Mouse (Mus musculus): Measurements from ENCODE around the gene Agpat1. TPM values are rescaled to one million over a fixed set of nuclear protein-coding genes. Genes with fewer than 3 reads are reported as not detected.

Agpat1 gene
- polyA plus RNA-seq, 1 experiment from 2014 or later, result 60.8 TPM

DNA sequence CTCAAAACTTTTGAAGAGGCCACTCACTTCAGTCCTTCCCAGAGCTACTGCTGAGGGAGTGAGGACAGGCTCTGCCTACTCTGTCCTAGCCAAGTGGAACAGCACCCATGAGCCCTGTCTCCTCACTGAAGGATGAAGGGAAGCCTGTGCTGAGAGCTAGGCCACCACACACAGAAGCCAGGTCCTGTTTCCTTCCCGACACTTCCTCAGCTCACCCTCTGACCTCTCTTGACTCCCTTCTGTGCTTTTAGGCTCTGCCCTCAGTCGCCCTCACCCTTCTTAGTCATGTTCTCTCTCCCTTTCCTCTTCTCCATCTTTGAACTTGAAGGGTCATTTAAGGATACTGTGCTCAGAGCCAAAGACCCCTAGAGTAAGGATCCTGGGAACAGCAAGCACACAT is 53.2 kb downstream of the Agpat1 start:
- H3K27me3 ChIP-seq (ENCODE audit: poor library complexity, severe bottlenecking), result peaks cover 33% of the 10 kb centered on the region
- peaks cover 37% of the 10 kb centered on the region for H3K4me1 ChIP-seq
- no peak overlapping the region for H3K4me3 ChIP-seq
- WGBS, result 37% methylated on average over 2 of the region's 2 CpGs
- no peak for DNase-seq (ENCODE audit: extremely low spot score, low spot score)
- no peak overlapping the region for H3K27ac ChIP-seq
- no peaks in the 10 kb centered on the region for H3K9me3 ChIP-seq
- peaks cover 34% of the 10 kb centered on the region for H3K36me3 ChIP-seq (replicated peaks)

DNA sequence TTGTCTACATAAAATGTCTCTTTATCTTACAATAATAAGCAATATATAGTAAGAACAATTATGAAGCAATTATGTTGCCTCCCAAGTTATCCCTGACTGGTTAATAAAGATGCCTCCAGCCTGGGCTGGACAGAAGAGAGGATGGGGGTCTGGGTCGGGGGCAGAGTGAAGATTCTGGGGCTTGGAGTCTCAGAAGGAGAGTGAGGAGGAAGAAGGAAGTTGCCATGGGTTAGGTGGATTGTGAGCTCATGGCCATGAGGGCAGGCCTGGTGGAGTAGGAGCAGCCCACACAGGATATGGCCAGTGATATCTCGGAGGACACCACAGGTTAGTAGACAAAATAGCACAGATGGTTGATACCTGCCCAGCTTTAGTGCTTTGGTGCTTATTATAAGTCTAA is 54.1 kb downstream of the Agpat1 start:
- DNase-seq (ENCODE audit: extremely low spot score, low spot score), result no peak
- Histone ChIP-seq H3K27ac (no peak overlapping the region), H3K9me3 (no peaks in the 10 kb centered on the region), H3K36me3 (replicated peaks) (peaks cover 25% of the 10 kb centered on the region), H3K4me3 (no peak overlapping the region), H3K27me3 (ENCODE audit: poor library complexity, severe bottlenecking) (peaks cover 36% of the 10 kb centered on the region), H3K4me1 (peaks cover 37% of the 10 kb centered on the region)
- WGBS, result 95% methylated on average over 2 of the region's 2 CpGs

DNA sequence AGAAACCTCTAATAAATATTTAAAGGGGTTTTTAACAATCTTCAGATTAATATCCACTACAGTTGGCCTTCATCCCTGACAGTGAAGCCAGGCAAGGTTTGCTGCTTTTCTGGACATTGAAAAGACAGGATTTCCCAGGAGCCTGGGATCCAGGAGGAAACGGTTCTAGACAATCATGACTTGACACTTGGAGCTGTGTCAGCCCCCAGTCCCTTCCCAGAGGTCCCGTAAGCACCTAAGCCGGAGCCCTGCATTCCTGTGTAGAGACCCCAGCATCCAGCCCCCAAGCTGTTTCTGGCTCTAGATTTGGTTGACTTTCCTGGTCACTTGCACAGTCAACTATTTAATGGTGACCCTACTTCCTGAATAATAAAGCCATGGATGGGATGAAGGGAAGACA is 54.5 kb downstream of the Agpat1 start:
- no peak for DNase-seq (ENCODE audit: extremely low spot score, low spot score)

DNA sequence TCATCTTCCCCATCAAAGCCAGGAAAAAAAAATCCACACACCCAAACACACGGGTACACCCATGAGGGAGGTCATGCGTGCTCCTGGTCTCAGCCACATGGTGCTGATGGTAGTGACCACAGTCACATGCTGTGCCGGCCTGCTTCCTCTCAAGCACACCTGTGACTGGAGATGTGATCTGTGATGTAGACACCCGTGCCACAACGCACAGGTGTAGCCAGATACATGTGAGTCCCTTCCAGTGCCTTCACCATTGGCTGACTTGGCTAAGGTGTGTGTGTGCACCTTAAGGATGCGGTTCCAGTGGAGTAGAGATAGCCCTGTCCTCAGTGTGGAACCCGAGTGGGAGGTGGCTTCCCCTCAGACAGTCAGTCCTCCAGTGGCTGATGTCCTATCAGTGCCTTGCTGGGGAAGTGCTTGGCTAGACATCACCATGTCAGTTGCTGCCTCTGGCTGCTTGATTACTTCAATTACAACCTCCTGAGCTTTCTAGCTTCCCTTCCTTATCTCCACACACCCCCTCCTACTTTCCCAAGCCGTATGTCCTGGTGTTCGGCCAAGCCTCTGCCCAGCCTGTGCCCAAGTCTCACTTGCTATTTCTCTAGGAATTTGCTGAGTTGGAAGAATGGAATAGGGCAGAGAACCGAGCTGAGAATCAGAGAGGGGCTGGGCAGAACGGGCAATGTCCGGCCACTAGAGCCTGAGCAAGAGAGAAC is 55.3 kb downstream of the Agpat1 start:
- no peaks in the 10 kb centered on the region for H3K9me3 ChIP-seq
- H3K27me3 ChIP-seq (ENCODE audit: poor library complexity, severe bottlenecking), result peaks cover 42% of the 10 kb centered on the region
- H3K4me1 ChIP-seq, result peaks cover 37% of the 10 kb centered on the region
- no peak overlapping the region for H3K27ac ChIP-seq
- no peak overlapping the region for H3K4me3 ChIP-seq
- no peak for DNase-seq (ENCODE audit: extremely low spot score, low spot score)
- 75% methylated on average over 12 of the region's 12 CpGs for WGBS
- peaks cover 13% of the 10 kb centered on the region for H3K36me3 ChIP-seq (replicated peaks)

More for the DNA sequence above, 54.5 kb downstream of the Agpat1 start:
- no peak overlapping the region for H3K27ac ChIP-seq
- peaks cover 41% of the 10 kb centered on the region for H3K27me3 ChIP-seq (ENCODE audit: poor library complexity, severe bottlenecking)
- H3K4me1 ChIP-seq, result peaks cover 37% of the 10 kb centered on the region
- no peaks in the 10 kb centered on the region for H3K9me3 ChIP-seq
- H3K36me3 ChIP-seq (replicated peaks), result peaks cover 21% of the 10 kb centered on the region
- 87% methylated on average over 3 of the region's 3 CpGs for WGBS
- no peak overlapping the region for H3K4me3 ChIP-seq

DNA sequence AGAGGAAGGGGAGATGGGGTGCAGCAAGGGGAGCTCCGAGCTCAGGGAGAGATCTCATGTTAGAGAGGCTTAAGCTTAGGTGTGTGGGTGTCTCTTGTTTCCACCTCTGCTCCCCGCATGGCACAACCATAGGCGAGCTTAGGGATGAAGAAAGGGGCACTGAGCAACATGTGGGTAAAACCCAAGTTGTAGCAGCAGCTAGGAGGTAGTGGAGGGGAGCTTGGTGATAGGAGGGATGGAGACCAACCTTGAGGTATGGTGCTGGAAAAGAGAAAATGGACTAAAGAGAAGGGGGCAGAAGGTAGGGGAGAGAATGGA is 55.8 kb downstream of the Agpat1 start:
- Histone ChIP-seq H3K36me3 (replicated peaks) (peaks cover 8% of the 10 kb centered on the region), H3K27ac (no peak overlapping the region), H3K4me1 (peaks cover 37% of the 10 kb centered on the region), H3K27me3 (ENCODE audit: poor library complexity, severe bottlenecking) (peaks cover 42% of the 10 kb centered on the region), H3K4me3 (no peak overlapping the region), H3K9me3 (no peaks in the 10 kb centered on the region)
- WGBS, result 76% methylated on average over 3 of the region's 3 CpGs
- DNase-seq (ENCODE audit: extremely low spot score, low spot score), result no peak

DNA sequence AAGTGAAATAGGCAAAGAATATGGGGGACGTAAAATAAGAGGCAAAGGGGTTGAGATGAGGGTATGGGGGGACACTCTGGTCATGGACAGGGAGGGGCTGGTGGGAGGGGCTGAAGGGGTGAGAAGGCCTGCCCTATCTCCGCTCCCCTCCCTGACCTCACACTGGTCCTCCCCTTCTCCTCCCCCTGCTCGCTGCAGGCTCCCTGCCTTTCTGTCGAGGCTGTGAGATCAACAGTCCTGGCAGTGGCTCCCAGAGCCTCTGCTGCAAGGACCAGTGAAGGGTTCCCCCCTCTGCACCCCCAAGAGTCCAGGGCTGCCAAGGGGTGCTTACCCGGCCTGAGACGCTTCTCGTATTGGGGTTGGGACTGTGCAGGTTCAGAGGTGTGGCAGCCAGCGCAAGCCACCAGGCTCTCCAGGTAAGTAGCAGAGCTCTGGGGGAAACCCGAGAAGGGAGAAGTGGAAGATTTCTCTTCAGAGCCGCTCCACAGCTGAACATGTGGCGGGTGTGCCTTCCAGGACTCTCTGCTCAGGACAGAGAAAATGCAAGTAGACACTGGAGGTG is 56.3 kb downstream of the Agpat1 start:
- H3K27ac ChIP-seq, result no peak overlapping the region
- H3K27me3 ChIP-seq (ENCODE audit: poor library complexity, severe bottlenecking), result peaks cover 42% of the 10 kb centered on the region
- peaks cover 34% of the 10 kb centered on the region for H3K4me1 ChIP-seq
- H3K9me3 ChIP-seq, result no peaks in the 10 kb centered on the region
- peak overlapping the region; percentile 7; the same call in 1 of the 2 replicates for H3K4me3 ChIP-seq
- peaks cover 3% of the 10 kb centered on the region for H3K36me3 ChIP-seq (replicated peaks)
- DNase-seq (ENCODE audit: extremely low spot score, low spot score), result no peak
- WGBS, result 40% methylated on average over 10 of the region's 11 CpGs

DNA sequence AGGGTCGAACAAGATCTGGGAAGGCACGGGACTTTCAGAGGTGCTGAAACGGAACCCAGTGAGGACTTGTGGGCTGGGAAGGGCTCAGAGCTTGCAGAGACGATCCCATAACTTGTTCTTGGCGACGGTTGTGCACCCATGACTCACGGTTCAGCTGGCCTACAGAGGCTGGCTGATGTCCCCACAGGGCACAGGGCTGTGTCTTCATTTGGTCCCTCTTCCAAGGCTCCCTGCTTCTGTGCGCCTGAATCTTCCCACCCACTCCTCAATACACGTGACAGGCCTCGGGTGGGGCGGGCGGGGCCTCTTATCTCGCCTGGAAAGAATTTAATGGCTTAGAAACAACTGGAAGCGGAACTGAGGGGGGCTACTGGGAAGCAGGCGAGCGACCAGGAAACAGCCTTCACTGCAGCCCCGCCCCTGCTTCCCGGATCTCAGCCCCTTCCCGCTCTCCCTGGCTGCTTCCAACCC is 57.1 kb downstream of the Agpat1 start:
- H3K4me1 ChIP-seq, result peaks cover 28% of the 10 kb centered on the region
- H3K9me3 ChIP-seq, result no peaks in the 10 kb centered on the region
- DNase-seq (ENCODE audit: extremely low spot score, low spot score), result no peak
- H3K27me3 ChIP-seq (ENCODE audit: poor library complexity, severe bottlenecking), result peaks cover 42% of the 10 kb centered on the region
- H3K36me3 ChIP-seq (replicated peaks), result no peaks in the 10 kb centered on the region
- H3K27ac ChIP-seq, result no peak overlapping the region
- peak overlapping the region; percentile 24; the same call in 1 of the 2 replicates for H3K4me3 ChIP-seq
- 16% methylated on average over 19 of the region's 19 CpGs for WGBS

DNA sequence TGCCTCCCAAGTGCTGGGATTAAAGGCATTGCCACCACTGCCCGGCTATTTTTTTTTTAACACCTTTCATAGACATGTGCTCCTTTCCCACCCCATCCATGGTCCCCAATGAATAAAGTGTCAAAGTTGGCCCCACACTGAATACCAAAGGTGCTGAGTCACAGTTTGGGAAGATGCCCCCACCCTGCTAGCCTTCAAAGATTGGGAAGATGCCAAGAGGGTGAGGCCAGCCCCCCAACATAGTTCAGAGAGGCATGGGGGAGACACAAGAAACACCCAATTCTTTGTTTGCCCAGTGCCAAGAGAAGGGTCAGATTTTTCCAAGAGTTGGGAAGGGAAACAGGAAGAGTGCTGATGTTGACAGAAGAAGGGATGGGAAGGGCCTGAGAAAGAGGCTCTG is 58.4 kb downstream of the Agpat1 start:
- H3K36me3 ChIP-seq (replicated peaks), result no peaks in the 10 kb centered on the region
- H3K4me1 ChIP-seq, result peaks cover 16% of the 10 kb centered on the region
- H3K9me3 ChIP-seq, result no peaks in the 10 kb centered on the region
- WGBS, result 86% methylated on average over 1 of the region's 1 CpGs
- H3K27ac ChIP-seq, result no peak overlapping the region
- DNase-seq (ENCODE audit: extremely low spot score, low spot score), result no peak
- no peak overlapping the region for H3K4me3 ChIP-seq
- H3K27me3 ChIP-seq (ENCODE audit: poor library complexity, severe bottlenecking), result peaks cover 42% of the 10 kb centered on the region

DNA sequence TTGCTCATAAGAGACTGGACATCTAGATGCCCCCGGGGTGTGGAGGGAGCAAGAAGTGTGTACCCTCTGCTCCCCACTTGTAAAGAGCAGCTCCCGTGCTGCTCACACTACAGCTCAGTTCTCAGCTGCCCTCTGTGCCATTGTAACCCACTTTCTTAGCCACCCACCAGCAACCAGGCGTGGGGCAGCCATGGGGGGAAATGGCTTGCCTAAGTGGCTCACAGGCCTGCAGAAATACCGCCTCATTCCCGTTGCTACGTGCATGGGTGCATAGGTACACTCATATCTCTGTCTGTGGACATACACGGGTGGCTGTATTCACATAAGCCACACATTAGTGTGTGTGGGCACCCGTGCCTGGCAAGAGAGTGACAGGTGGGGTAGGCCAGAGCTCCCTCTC is 58.9 kb downstream of the Agpat1 start:
- Histone ChIP-seq H3K9me3 (no peaks in the 10 kb centered on the region), H3K27me3 (ENCODE audit: poor library complexity, severe bottlenecking) (peaks cover 42% of the 10 kb centered on the region)
- WGBS, result 88% methylated on average over 8 of the region's 8 CpGs

More for the DNA sequence above, 58.9 kb downstream of the Agpat1 start:
- Histone ChIP-seq H3K36me3 (replicated peaks) (no peaks in the 10 kb centered on the region), H3K4me1 (peaks cover 14% of the 10 kb centered on the region), H3K27ac (no peak overlapping the region), H3K4me3 (no peak overlapping the region)
- no peak for DNase-seq (ENCODE audit: extremely low spot score, low spot score)

Other genes with a start within 250 kb of the Agpat1 start
- not detected in 2 replicates for gene Btnl2, start 249.4 kb upstream of the Agpat1 start, polyA plus RNA-seq (2016; fragmentation: Nextera tagmentation; extraction: Ambion mirVana)
- gene Btnl1, start 227.1 kb upstream of the Agpat1 start, polyA plus RNA-seq (2016; fragmentation: Nextera tagmentation; extraction: Ambion mirVana), result not detected in 2 replicates
- gene BC051142, start 205.4 kb upstream of the Agpat1 start, polyA plus RNA-seq (2016; fragmentation: Nextera tagmentation; extraction: Ambion mirVana), result 1.3 and 1.6 TPM in 2 replicates
- gene Btnl4, start 126.9 kb upstream of the Agpat1 start, polyA plus RNA-seq (2016; fragmentation: Nextera tagmentation; extraction: Ambion mirVana), result not detected in 2 replicates
- not detected in 2 replicates for gene Btnl6, start 86.9 kb upstream of the Agpat1 start, polyA plus RNA-seq (2016; fragmentation: Nextera tagmentation; extraction: Ambion mirVana)
- gene Notch4, start 40.0 kb upstream of the Agpat1 start, polyA plus RNA-seq (2016; fragmentation: Nextera tagmentation; extraction: Ambion mirVana), result 6.1 and 7.0 TPM in 2 replicates
- 5.9 and 6.5 TPM in 2 replicates for gene Gpsm3, start 14.5 kb upstream of the Agpat1 start, polyA plus RNA-seq (2016; fragmentation: Nextera tagmentation; extraction: Ambion mirVana)
- gene Pbx2, start 13.0 kb upstream of the Agpat1 start, polyA plus RNA-seq (2016; fragmentation: Nextera tagmentation; extraction: Ambion mirVana), result 15.6 and 15.7 TPM in 2 replicates
- 2.3 TPM in 2 replicates for gene Ager, start 6.4 kb upstream of the Agpat1 start, polyA plus RNA-seq (2016; fragmentation: Nextera tagmentation; extraction: Ambion mirVana)
- gene Rnf5, start 572 bp upstream of the Agpat1 start, polyA plus RNA-seq (2016; fragmentation: Nextera tagmentation; extraction: Ambion mirVana), result 185 and 186 TPM in 2 replicates
- 1.6 and 3.1 TPM in 2 replicates for gene Egfl8, start 11.7 kb downstream of the Agpat1 start, polyA plus RNA-seq (2016; fragmentation: Nextera tagmentation; extraction: Ambion mirVana)
- 22.1 and 22.4 TPM in 2 replicates for gene Ppt2, start 24.2 kb downstream of the Agpat1 start, polyA plus RNA-seq (2016; fragmentation: Nextera tagmentation; extraction: Ambion mirVana)
- gene Prrt1, start 25.3 kb downstream of the Agpat1 start, polyA plus RNA-seq (2016; fragmentation: Nextera tagmentation; extraction: Ambion mirVana), result 0.54 and 0.62 TPM in 2 replicates
- 14.8 and 15.5 TPM in 2 replicates for gene Fkbpl, start 40.5 kb downstream of the Agpat1 start, polyA plus RNA-seq (2016; fragmentation: Nextera tagmentation; extraction: Ambion mirVana)
- gene Atf6b, start 42.9 kb downstream of the Agpat1 start, polyA plus RNA-seq (2016; fragmentation: Nextera tagmentation; extraction: Ambion mirVana), result 105 and 106 TPM in 2 replicates
- not detected in 2 replicates for gene Tnxb, start 66.3 kb downstream of the Agpat1 start, polyA plus RNA-seq (2016; fragmentation: Nextera tagmentation; extraction: Ambion mirVana)
- gene C4b, start 139.6 kb downstream of the Agpat1 start, polyA plus RNA-seq (2016; fragmentation: Nextera tagmentation; extraction: Ambion mirVana), result not detected in 2 replicates
- gene Cyp21a1, start 200.3 kb downstream of the Agpat1 start, polyA plus RNA-seq (2016; fragmentation: Nextera tagmentation; extraction: Ambion mirVana), result not detected in 2 replicates
- 28.6 and 31.6 TPM in 2 replicates for gene Stk19, start 232.7 kb downstream of the Agpat1 start, polyA plus RNA-seq (2016; fragmentation: Nextera tagmentation; extraction: Ambion mirVana)
- 80.2 and 83.0 TPM in 2 replicates for gene Dxo, start 232.8 kb downstream of the Agpat1 start, polyA plus RNA-seq (2016; fragmentation: Nextera tagmentation; extraction: Ambion mirVana)
- gene Skiv2l, start 245.9 kb downstream of the Agpat1 start, polyA plus RNA-seq (2016; fragmentation: Nextera tagmentation; extraction: Ambion mirVana), result 58.0 and 58.3 TPM in 2 replicates
- gene Nelfe, start 246.1 kb downstream of the Agpat1 start, polyA plus RNA-seq (2016; fragmentation: Nextera tagmentation; extraction: Ambion mirVana), result 150 and 153 TPM in 2 replicates